Mouse (Mus musculus) midbrain, embryonic 16.5 days (tissue): ENCODE measurements around the gene Gm20897. TPM values are rescaled to one million over a fixed set of nuclear protein-coding genes. Genes with fewer than 3 reads are reported as not detected.
"Not testable (repeated sequence)": the region's sequence is repeated elsewhere in the genome, so short reads cannot be mapped to it uniquely, and the experiment has no call there.

ENCODE experiments used
- ATAC-seq: fragments of 200-750 bp; cut with Nextera tagmentation; 2 replicates; pipeline ENCODE4 v1.8.0; 2017; ENCODE audit warnings: moderate TSS enrichment
- H3K27ac ChIP-seq: fragments of 300-500 bp; sonication (generic); 2 replicates; pipeline ENCODE4 v1.5.1; 2014; ENCODE audit warnings: mild to moderate bottlenecking, low read length, mixed read lengths
- H3K27me3 ChIP-seq: fragments of 300-500 bp; sonication (generic); 2 replicates; pipeline ENCODE4 v1.6.1; 2014; ENCODE audit warnings: low read depth, low read length, mixed read lengths; ENCODE audit not compliant: control insufficient read depth, insufficient read depth
- H3K36me3 ChIP-seq: fragments of 300-500 bp; sonication (generic); 2 replicates; pipeline ENCODE4 v1.6.1; 2014; ENCODE audit warnings: mild to moderate bottlenecking, low read length, moderate library complexity, mixed read lengths; ENCODE audit not compliant: control insufficient read depth, insufficient read depth
- H3K4me1 ChIP-seq: fragments of 300-500 bp; sonication (generic); 2 replicates; pipeline ENCODE4 v1.6.1; 2014; ENCODE audit warnings: mild to moderate bottlenecking, low read length, mixed read lengths; ENCODE audit not compliant: control insufficient read depth, insufficient read depth
- H3K4me2 ChIP-seq: fragments of 300-500 bp; sonication (generic); 2 replicates; pipeline ENCODE4 v1.6.1; 2014; ENCODE audit warnings: mild to moderate bottlenecking, low read length, mixed read lengths
- H3K4me3 ChIP-seq: fragments of 300-500 bp; sonication (generic); 2 replicates; pipeline ENCODE4 v1.5.1; 2014; ENCODE audit warnings: low read depth, mild to moderate bottlenecking, low read length, moderate library complexity, mixed read lengths
- H3K9ac ChIP-seq: fragments of 300-500 bp; sonication (generic); 2 replicates; pipeline ENCODE4 v1.6.1; 2014; ENCODE audit warnings: low read depth, low read length, mixed read lengths
- H3K9me3 ChIP-seq: fragments of 300-500 bp; sonication (generic); replicated peaks from 2 replicates; pipeline ENCODE4 v1.6.1; 2014; ENCODE audit warnings: mild to moderate bottlenecking, low read length, mixed read lengths; ENCODE audit not compliant: control insufficient read depth, poor library complexity, severe bottlenecking
- WGBS: fragments of 180-500 bp; shearing (Covaris S2); extraction: QIAGEN DNeasy Blood & Tissue Kit; methylation state at CpG from one replicate; pipeline ENCODE4 v1.1.7; 2014; 5-methylcytosine and 5-hydroxymethylcytosine counted together
- polyA plus RNA-seq: library from polyadenylated mRNA; unstranded; fragments of >200 nt; fragmentation: Nextera tagmentation; extraction: Ambion mirVana; gene quantifications from 2 replicates; pipeline ENCODE4 v1.2.1, GENCODE M21; 2015

Gene Gm20897
- polyA plus RNA-seq, result not detected in 2 replicates

- not testable (repeated sequence) for ATAC-seq, H3K4me3 ChIP-seq, H3K27me3 ChIP-seq, H3K4me1 ChIP-seq, H3K36me3 ChIP-seq, H3K9me3 ChIP-seq, H3K4me2 ChIP-seq, H3K27ac ChIP-seq, H3K9ac ChIP-seq
- WGBS, result 83% methylated on average over 3 of the region's 6 CpGs
Observed at GRCm38 (mm10) chrY:38502138-38502537, at the start of gene Gm20897. Gene Gm20897 (minus strand): TSS chrY:38502238.

Other genes starting within 250 kb of the Gm20897 start
- not detected in 2 replicates for gene Gm21732, start 73.5 kb upstream of the Gm20897 start, polyA plus RNA-seq